Mouse (Mus musculus) midbrain, embryonic 15.5 days (tissue): ENCODE data around the gene Zfp653. TPM values are rescaled to one million over a fixed set of nuclear protein-coding genes. Genes with fewer than 3 reads are reported as not detected.
A peak's percentile ranks its signal among the peaks of the same experiment; 100 is the strongest.

Experiments used
- ATAC-seq: fragments of 200-750 bp; cut with Nextera tagmentation; replicated peaks from 2 replicates; pipeline ENCODE4 v1.8.0; 2017; ENCODE audit warnings: moderate TSS enrichment
- H3K27ac ChIP-seq: fragments of 300-500 bp; sonication (generic); 2 replicates; pipeline ENCODE4 v1.5.1; 2015; ENCODE audit warnings: mild to moderate bottlenecking, inconsistent platforms
- H3K27me3 ChIP-seq: fragments of 300-500 bp; sonication (generic); replicated peaks from 2 replicates; pipeline ENCODE4 v1.6.1; 2015; ENCODE audit warnings: inconsistent platforms
- H3K36me3 ChIP-seq: fragments of 300-500 bp; sonication (generic); replicated peaks from 2 replicates; pipeline ENCODE4 v1.6.1; 2015; ENCODE audit warnings: inconsistent platforms
- H3K4me1 ChIP-seq: fragments of 300-500 bp; sonication (generic); 2 replicates; pipeline ENCODE4 v1.6.1; 2015; ENCODE audit warnings: inconsistent platforms
- H3K4me2 ChIP-seq: fragments of 300-500 bp; sonication (generic); 2 replicates; pipeline ENCODE4 v1.6.1; 2015; ENCODE audit warnings: inconsistent platforms, mild to moderate bottlenecking, moderate library complexity
- H3K4me3 ChIP-seq: fragments of 300-500 bp; sonication (generic); 2 replicates; pipeline ENCODE4 v1.5.1; 2015; ENCODE audit warnings: mild to moderate bottlenecking, inconsistent platforms
- H3K9ac ChIP-seq: fragments of 300-500 bp; sonication (generic); 2 replicates; pipeline ENCODE4 v1.6.1; 2015; ENCODE audit warnings: mild to moderate bottlenecking, inconsistent platforms
- H3K9me3 ChIP-seq: fragments of 300-500 bp; sonication (generic); 2 replicates; pipeline ENCODE4 v1.6.1; 2016; ENCODE audit warnings: inconsistent platforms
- WGBS: fragments of 180-500 bp; shearing (Covaris S2); methylation state at CpG from one replicate; pipeline ENCODE4 v1.1.7; 2015; ENCODE audit warnings: mixed read lengths; 5-methylcytosine and 5-hydroxymethylcytosine counted together
- polyA plus RNA-seq: library from polyadenylated mRNA; unstranded; fragments of >200 nt; fragmentation: Nextera tagmentation; extraction: Ambion mirVana; gene quantifications from 2 replicates; pipeline ENCODE4 v1.2.1, GENCODE M21; 2015

Gene Zfp653
- 21.7 and 22.5 TPM in 2 replicates for polyA plus RNA-seq

DNA sequence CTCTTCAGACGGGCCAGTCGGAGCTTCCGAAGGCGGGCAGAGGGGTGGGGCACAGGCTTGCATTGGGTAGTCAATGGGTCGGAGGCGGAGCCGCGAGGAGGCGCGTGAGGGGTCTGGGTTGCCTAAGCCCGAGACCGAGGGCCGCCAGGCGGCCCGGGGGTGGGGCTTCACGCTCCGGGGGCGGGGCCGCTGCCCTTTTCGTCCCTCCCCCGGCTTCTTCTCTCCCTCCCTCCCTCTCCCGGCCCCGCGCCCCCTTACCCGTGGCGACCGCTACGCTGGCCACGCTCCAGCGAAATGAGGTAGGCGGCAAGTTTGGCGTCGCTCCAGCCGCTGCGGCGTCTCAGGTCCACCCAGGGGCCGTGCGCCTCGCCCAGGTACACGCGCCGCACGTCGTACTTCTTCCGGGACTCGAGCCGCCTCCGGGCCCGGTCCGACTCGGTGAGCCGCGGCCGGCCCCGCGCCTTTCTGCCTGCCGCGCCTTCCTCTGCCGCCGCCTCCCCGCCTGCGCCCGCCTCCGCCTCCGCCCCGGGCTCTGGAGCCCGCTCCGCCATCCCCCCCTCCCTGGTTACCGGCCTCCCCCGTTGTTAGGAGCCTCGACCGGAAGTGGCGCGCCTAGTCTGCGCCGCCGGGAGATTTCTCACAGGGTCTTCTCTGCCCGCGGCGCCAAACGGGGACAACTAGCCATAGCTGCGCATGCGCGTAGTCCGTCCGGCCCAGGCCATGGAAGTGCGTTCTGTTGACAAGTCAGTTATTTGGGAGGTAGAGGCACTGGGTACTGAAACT, at the start of gene Zfp653, which contains the start of gene Gm49318:
TSS of gene Zfp653 (minus strand) at position 586 of the 783 bp plus-strand sequence.
TSS of gene Gm49318 (minus strand) at position 469 of the 783 bp plus-strand sequence.
- WGBS = under 1% methylated on average over 84 of the region's 87 CpGs

DNA sequence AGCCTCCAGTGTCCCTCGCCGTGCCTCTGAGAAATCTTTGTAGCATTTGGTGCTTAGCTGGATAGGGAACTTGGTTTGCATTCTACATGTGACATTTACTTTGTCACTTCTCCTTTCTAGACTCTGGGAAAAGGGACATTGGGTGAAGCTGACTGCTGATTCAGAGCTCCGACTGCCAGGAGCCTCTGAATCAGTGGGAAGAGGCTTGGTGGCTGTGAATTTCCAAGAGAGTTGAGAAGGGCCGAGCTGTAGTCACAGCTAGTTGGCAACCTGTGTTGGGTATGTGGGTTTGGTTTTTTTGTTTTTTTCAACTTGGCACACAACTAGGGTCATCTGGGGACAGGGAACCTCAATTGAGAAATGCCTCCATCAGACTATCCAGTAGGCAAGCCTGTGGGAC, 48.4 kb upstream of the Zfp653 start:
- 92% methylated on average over 4 of the region's 4 CpGs for WGBS
- Histone ChIP-seq H3K36me3 (no peaks in the 10 kb centered on the region), H3K4me1 (peaks cover 20% of the 10 kb centered on the region), H3K27ac (no peak overlapping the region), H3K4me3 (no peak overlapping the region), H3K4me2 (no peak overlapping the region), H3K9ac (no peak overlapping the region), H3K27me3 (no peaks in the 10 kb centered on the region), H3K9me3 (no peaks in the 10 kb centered on the region)
- ATAC-seq = no peak

More for the DNA sequence above, at the start of gene Zfp653, which contains the start of gene Gm49318:
- H3K27me3 ChIP-seq = no peaks in the 10 kb centered on the region
- no peaks in the 10 kb centered on the region for H3K9me3 ChIP-seq
- peaks cover 25% of the 10 kb centered on the region for H3K4me1 ChIP-seq
- peak within 1 kb of the TSS; percentile 92 for H3K4me3 ChIP-seq
- peak within 1 kb of the TSS; percentile 89 for H3K9ac ChIP-seq
- H3K27ac ChIP-seq = peak within 1 kb of the TSS; percentile 99
- peak; percentile 97 for ATAC-seq
- peak within 1 kb of the TSS; percentile 63 for H3K4me2 ChIP-seq
- H3K36me3 ChIP-seq = peaks cover 7% of the 10 kb centered on the region; the same call in 1 of the 2 replicates

DNA sequence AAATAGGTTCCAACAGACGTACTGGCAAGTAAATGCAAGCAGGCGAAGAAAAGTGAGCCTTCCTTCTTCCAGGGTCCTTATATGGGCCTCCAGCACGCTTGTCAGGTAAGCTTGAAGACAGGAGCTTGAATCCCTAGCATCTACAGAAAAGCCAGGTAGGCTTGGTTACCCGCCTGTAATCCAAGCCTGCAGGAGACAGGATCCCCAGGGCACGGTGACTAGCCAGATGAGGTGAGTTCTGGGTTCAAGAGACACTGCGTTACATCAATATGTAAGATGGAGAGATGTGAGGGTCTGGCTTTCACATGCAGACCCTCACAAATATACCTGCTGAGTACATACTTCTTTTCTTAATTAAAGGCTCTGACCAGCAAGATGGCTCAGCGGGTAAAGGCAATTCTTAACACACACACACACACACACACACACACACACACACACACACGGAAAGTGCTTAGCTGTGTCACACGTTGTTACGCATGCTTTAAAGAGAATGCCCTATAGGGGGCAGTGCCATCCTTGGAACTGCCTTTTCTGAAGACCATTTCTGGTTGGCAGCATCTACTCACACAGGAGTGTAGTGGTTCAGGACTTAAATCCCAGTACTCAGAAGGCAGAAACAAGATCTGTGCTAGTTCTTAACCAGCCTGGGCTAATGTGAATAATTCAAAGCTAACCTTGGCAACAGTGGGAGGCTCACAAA, 46.7 kb upstream of the Zfp653 start:
- Histone ChIP-seq H3K4me3 (peak overlapping the region; percentile 67), H3K9ac (peak overlapping the region; percentile 60; the same call in 1 of the 2 replicates), H3K27me3 (no peaks in the 10 kb centered on the region), H3K36me3 (0 out of 2 replicates have a peak, but pooled peaks cover 1% of the 10 kb centered on the region), H3K4me2 (peak overlapping the region; percentile 77), H3K9me3 (no peaks in the 10 kb centered on the region), H3K27ac (peak overlapping the region; percentile 72; the same call in 1 of the 2 replicates), H3K4me1 (peaks cover 20% of the 10 kb centered on the region)
- ATAC-seq = no peak
- WGBS = 47% methylated on average over 10 of the region's 10 CpGs

DNA sequence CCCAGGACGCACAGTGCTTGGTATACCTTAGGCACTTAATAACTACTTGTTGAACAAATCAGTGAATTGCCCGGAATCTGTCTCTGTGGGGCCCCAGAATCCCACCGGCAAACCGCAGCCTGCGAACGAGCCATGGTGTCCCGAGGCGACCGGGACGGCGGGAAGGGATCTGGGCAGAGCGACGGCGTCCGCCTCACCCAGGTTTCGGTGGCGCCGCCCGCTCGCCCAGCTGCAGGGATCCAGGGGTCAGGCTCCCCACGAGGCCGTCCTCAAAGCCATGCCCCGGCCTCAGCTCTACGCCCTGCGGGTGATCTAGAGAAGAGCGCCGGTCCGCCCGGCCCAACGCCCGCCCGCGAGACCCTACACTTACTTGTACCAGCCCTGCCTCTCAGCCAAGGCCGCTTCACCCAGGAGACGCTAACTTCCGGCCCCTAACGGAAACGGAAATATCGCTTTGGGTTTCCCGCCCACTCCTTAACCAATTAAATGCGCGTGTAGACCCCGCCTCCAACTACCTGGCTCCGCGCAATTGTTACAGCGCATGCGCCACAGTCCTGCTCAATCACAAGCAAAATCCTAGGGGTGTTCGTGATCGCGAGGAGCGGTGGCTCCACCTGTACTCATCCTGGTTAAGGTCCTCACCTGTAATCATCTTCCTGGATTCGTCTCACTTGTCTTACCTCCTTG, 45.7 kb upstream of the Zfp653 start, which contains the start of gene Elof1:
TSS of gene Elof1 (minus strand) at position 433 of the 687 bp plus-strand sequence.
- no peaks in the 10 kb centered on the region for H3K9me3 ChIP-seq
- H3K27me3 ChIP-seq = no peaks in the 10 kb centered on the region
- peak within 1 kb of the TSS; percentile 80 for H3K9ac ChIP-seq
- peaks cover 7% of the 10 kb centered on the region; the same call in 1 of the 2 replicates for H3K36me3 ChIP-seq
- H3K4me2 ChIP-seq = peak within 1 kb of the TSS; percentile 77
- peak within 1 kb of the TSS; percentile 67 for H3K4me3 ChIP-seq
- peak within 1 kb of the TSS; percentile 72 for H3K27ac ChIP-seq
- under 1% methylated on average over 52 of the region's 52 CpGs for WGBS
- peak; percentile 98 for ATAC-seq
- H3K4me1 ChIP-seq = peaks cover 20% of the 10 kb centered on the region

DNA sequence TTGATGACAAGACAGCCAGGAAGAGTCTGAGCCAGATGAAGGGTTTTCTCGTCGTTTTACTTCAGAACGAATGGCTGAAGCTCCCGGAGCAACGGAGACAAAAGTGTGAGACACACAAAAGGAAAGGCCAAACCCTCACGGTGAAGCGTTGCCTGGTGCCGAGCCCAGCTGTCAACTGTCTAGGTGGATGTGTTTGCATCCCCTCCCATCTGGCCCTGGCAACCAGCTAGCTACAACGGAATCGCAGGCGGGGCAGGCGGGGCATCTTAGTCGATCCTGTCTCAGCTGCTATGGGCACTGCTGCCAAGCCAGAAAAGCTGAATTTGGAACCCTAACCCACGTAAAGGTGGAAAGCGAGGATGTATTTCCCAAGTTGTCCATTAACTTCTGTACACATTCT, 44.9 kb upstream of the Zfp653 start:
- Histone ChIP-seq H3K36me3 (peaks cover 8% of the 10 kb centered on the region; the same call in 1 of the 2 replicates), H3K4me3 (peak overlapping the region; percentile 67), H3K9ac (peak overlapping the region; percentile 80), H3K9me3 (no peaks in the 10 kb centered on the region), H3K27ac (no peak overlapping the region), H3K4me1 (peaks cover 20% of the 10 kb centered on the region), H3K4me2 (peak overlapping the region; percentile 77), H3K27me3 (no peaks in the 10 kb centered on the region)
- 17% methylated on average over 15 of the region's 15 CpGs for WGBS
- ATAC-seq = no peak

DNA sequence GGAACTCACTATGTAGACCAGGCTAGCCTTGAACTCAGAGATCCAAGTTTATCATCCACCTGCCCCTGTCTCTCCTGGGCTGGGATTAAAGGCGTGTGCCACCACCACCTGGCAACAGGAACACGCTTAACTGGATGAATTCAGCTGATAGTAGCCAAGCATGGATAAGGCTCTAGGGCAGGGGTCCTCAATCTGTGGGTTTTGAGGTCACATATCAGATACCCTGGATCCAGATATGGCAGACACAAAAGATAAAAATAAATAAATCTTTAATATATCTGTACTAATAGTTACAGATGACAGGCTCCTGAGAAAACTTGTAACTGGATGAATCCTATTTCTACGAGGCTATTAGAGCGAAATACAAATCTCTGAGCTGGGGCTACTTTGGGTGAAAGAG, 44.5 kb upstream of the Zfp653 start:
- Histone ChIP-seq H3K27me3 (no peaks in the 10 kb centered on the region), H3K36me3 (peaks cover 10% of the 10 kb centered on the region; the same call in 1 of the 2 replicates), H3K4me3 (peak overlapping the region; percentile 67), H3K4me1 (peaks cover 20% of the 10 kb centered on the region), H3K4me2 (peak overlapping the region; percentile 77), H3K27ac (no peak overlapping the region), H3K9me3 (no peaks in the 10 kb centered on the region), H3K9ac (peak overlapping the region; percentile 80; the same call in 1 of the 2 replicates)
- WGBS = 86% methylated on average over 4 of the region's 4 CpGs
- no peak for ATAC-seq

DNA sequence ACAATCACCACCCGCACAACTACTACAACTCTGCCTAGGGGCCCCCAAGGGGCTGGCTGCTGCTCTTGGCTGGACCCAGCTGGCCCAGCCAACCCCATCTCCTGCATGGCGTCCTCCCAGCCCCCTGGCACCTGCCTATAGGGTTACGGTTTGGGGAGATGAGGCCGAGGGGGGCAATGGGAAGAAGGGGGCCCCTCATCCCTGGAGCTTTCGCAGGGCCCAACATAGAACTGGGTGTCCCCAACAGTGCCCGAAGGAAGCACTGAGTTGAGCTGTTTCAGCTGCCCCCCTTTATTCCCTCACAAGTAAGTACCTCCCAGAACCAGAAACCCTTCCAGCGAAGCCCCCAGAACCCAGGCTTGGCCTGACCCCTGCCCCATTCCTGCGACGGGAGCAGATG, 37.0 kb upstream of the Zfp653 start:
- no peaks in the 10 kb centered on the region for H3K27me3 ChIP-seq
- no peak overlapping the region for H3K27ac ChIP-seq
- no peaks in the 10 kb centered on the region for H3K9me3 ChIP-seq
- H3K36me3 ChIP-seq = peaks cover 10% of the 10 kb centered on the region; the same call in 1 of the 2 replicates
- no peak for ATAC-seq
- WGBS = 92% methylated on average over 9 of the region's 9 CpGs
- no peak overlapping the region for H3K4me2 ChIP-seq
- no peak overlapping the region for H3K4me3 ChIP-seq
- H3K9ac ChIP-seq = no peak overlapping the region
- H3K4me1 ChIP-seq = no peaks in the 10 kb centered on the region

DNA sequence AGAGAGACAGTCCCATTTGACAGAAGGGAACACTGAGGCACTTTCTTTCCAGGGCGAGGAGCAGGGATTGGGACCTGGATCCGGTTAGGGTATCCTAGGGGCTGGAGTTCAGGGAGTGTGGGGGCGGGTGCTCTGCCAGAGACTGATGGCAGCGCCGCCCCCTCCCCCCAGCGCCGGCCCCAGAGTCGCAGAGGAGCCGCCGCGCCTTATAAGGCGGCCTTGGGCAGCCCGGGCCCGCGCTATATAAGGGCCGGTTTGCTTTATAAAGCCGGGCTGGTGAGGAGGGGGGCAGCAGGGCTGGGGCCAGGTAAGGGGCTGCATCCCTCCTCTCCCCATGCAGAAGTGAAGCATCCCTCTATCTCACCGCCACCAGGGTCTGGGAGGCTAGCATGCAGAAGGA, 28.7 kb upstream of the Zfp653 start:
- H3K9me3 ChIP-seq = no peaks in the 10 kb centered on the region
- no peak for ATAC-seq
- no peak overlapping the region for H3K27ac ChIP-seq
- H3K4me3 ChIP-seq = no peak overlapping the region
- peaks cover 33% of the 10 kb centered on the region for H3K27me3 ChIP-seq
- H3K9ac ChIP-seq = no peak overlapping the region
- H3K36me3 ChIP-seq = no peaks in the 10 kb centered on the region
- WGBS = 8% methylated on average over 18 of the region's 18 CpGs
- peaks cover 4% of the 10 kb centered on the region for H3K4me1 ChIP-seq
- no peak overlapping the region for H3K4me2 ChIP-seq

DNA sequence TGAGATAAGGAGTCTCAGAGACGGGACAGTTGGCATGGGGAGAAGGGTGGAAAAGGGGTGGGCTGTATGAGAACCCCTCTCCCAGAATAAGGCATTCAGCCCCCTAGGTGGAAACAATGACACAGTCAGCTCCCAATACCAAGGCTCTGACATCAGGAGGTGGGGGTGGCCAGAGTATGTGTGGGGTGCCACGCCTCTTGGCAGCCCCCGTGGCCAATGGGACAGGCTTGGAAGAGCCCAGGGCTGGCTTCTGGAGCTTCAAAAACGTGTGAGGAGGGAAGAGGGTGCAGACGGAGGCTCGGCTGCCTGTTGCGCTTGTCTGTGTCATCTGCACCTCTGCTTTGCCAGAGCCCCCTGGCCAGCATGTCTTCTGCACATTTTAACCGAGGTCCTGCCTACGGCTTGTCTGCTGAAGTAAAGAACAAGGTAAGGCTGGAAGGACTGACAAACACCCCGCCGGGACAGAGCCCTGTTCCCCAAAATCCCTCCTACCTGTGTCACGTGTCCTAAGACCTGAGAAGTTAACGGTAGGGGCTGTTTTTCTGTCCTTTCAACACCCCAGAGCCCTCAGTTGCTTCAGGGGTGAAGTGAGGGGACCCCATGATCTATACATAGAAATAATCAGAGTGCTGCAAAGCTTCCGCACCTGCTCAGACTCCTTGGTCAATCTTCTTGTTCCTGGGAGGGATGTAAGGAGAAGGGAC, 28.0 kb upstream of the Zfp653 start, which contains the start of gene Cnn1:
TSS of gene Cnn1 (plus strand) at position 224 of the 704 bp plus-strand sequence.
- 13% methylated on average over 14 of the region's 14 CpGs for WGBS
- Histone ChIP-seq H3K27ac (no peak within 1 kb of the TSS), H3K27me3 (peaks cover 33% of the 10 kb centered on the region), H3K9me3 (no peaks in the 10 kb centered on the region), H3K4me1 (peaks cover 4% of the 10 kb centered on the region), H3K9ac (no peak within 1 kb of the TSS), H3K4me3 (no peak within 1 kb of the TSS), H3K36me3 (no peaks in the 10 kb centered on the region), H3K4me2 (no peak within 1 kb of the TSS)
- no peak for ATAC-seq

DNA sequence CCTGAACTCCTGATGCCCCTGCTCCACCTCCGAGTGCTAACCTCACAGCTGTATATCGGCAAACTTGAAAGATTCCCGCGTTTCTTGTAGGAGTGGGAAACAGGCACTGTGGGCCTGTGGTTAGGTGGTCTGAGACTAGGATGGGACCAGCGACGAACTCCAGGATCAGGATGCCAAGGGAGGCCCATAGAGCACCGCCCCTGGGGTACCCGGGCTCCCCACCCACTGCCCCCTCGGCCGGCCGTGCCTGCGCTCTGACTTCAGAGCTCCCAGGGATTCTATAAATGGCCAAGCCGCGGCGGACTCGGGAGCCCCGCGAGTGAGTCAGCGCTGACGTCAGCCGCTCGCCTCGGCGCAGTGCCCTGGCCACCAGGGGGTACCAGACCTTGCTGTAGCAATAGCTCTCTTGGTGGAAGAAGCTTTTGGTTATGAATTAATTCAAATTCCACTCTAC, 24.7 kb upstream of the Zfp653 start:
- peak overlapping the region; percentile 34 for H3K4me3 ChIP-seq
- 0 out of 2 replicates have a peak, but pooled peaks have one; percentile 39 for ATAC-seq
- H3K9ac ChIP-seq = peak overlapping the region; percentile 48
- no peak overlapping the region for H3K27ac ChIP-seq
- no peaks in the 10 kb centered on the region for H3K36me3 ChIP-seq
- H3K27me3 ChIP-seq = peaks cover 25% of the 10 kb centered on the region
- no peaks in the 10 kb centered on the region for H3K9me3 ChIP-seq
- WGBS = 3% methylated on average over 24 of the region's 24 CpGs
- peaks cover 4% of the 10 kb centered on the region for H3K4me1 ChIP-seq
- H3K4me2 ChIP-seq = peak overlapping the region; percentile 72

DNA sequence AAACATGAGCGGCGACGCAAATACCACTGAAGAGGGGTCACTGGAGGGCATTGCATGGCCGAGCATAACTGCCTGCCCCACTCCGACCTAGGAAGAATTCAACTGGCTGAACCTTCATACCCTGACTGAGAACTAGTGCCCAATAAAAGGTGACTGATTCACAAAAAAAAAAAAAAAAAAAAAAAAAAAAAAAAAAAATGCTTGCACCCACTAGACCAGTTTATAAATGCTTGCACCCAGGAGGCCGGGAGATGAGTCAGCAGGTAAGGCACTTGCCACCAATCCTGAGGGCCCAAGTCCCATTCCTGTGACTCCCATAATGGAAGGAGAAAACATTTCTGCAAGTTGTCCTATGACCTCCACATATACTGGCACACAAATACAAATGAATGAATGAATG, 21.6 kb upstream of the Zfp653 start:
- no peak overlapping the region for H3K9ac ChIP-seq
- no peak overlapping the region for H3K4me3 ChIP-seq
- no peak for ATAC-seq
- H3K9me3 ChIP-seq = no peaks in the 10 kb centered on the region
- H3K27ac ChIP-seq = no peak overlapping the region
- H3K36me3 ChIP-seq = no peaks in the 10 kb centered on the region
- no peaks in the 10 kb centered on the region; the same call in 1 of the 2 replicates for H3K27me3 ChIP-seq
- no peak overlapping the region for H3K4me2 ChIP-seq
- WGBS = 88% methylated on average over 6 of the region's 6 CpGs
- peaks cover 4% of the 10 kb centered on the region for H3K4me1 ChIP-seq
